Mouse (Mus musculus) MEL (cell line): ENCODE results near the gene AU018091.

Experiments used
- CTCF ChIP-seq, 3 experiments: IDR thresholded peaks in 2 of 3; conservative IDR thresholded peaks in 1 of 3; 2 replicates each; pipeline ENCODE4 v1.5.1; 2011 to 2012; ENCODE audit warnings: low read length in 3 of 3, low read depth in 2 of 3, mild to moderate bottlenecking in 2 of 3, improper control_type of control experiment in 1 of 3, inconsistent platforms in 1 of 3, mixed read lengths in 1 of 3, moderate library complexity in 1 of 3; ENCODE audit not compliant: control insufficient read depth in 1 of 3, insufficient read depth in 1 of 3, poor library complexity in 1 of 3, severe bottlenecking in 1 of 3
- E2F4 ChIP-seq: IDR thresholded peaks from 2 replicates; pipeline ENCODE4 v1.6.1; 2011; ENCODE audit warnings: low read depth, low read length, improper control_type of control experiment, borderline replicate concordance
- GABPA ChIP-seq: IDR thresholded peaks from 2 replicates; pipeline ENCODE4 v1.6.1; 2012; ENCODE audit warnings: low read depth, mild to moderate bottlenecking, inconsistent platforms, low read length, improper control_type of control experiment, moderate library complexity
- KAT2A ChIP-seq: conservative IDR thresholded peaks from 2 replicates; pipeline ENCODE4 v1.6.1; 2012; ENCODE audit warnings: low read depth, low read length, improper control_type of control experiment, inconsistent platforms
- MAX ChIP-seq: IDR thresholded peaks from 2 replicates; pipeline ENCODE4 v1.6.1; 2011; ENCODE audit warnings: low read length, improper control_type of control experiment
- MAZ ChIP-seq: IDR thresholded peaks from 2 replicates; pipeline ENCODE4 v1.6.1; 2012; ENCODE audit warnings: low read depth, mild to moderate bottlenecking, inconsistent platforms, low read length, improper control_type of control experiment
- MYC ChIP-seq: IDR thresholded peaks from 2 replicates; pipeline ENCODE4 v1.6.1; 2011; ENCODE audit warnings: low read depth, mild to moderate bottlenecking, low read length, improper control_type of control experiment, moderate library complexity
- USF2 ChIP-seq, 2 experiments: IDR thresholded peaks; 2 replicates each; pipeline ENCODE4 v1.6.1; 2011 to 2012; ENCODE audit warnings: improper control_type of control experiment in 2 of 2, low read length in 2 of 2, borderline replicate concordance in 1 of 2, inconsistent platforms in 1 of 2, low read depth in 1 of 2, mild to moderate bottlenecking in 1 of 2; ENCODE audit not compliant: insufficient read depth in 1 of 2
- ZNF384 ChIP-seq: IDR thresholded peaks from 2 replicates; pipeline ENCODE4 v1.6.1; 2012; ENCODE audit warnings: low read depth, mild to moderate bottlenecking, inconsistent platforms, low read length, improper control_type of control experiment

GRCm38 (mm10) chr7:3164991-3165390 lies 4.0 kb downstream of the AU018091 start:
- no peak for TF ChIP-seq CTCF (IDR thresholded peaks at IDR 0.05 in 2 of 3, conservative IDR thresholded peaks at IDR 0.05 in 1 of 3; ENCODE audit: control insufficient read depth in 1 of 3, insufficient read depth in 1 of 3, low read depth in 2 of 3, low read length in 3 of 3, poor library complexity in 1 of 3, severe bottlenecking in 1 of 3)
- no peak for TF ChIP-seq MAX
- TF ChIP-seq MAZ = no peak
- TF ChIP-seq ZNF384 = no peak
- no peak for TF ChIP-seq E2F4
- TF ChIP-seq USF2 (IDR thresholded peaks at IDR 0.05; ENCODE audit: borderline replicate concordance in 1 of 2, insufficient read depth in 1 of 2, low read depth in 1 of 2, low read length in 2 of 2) = no peak
- TF ChIP-seq KAT2A = no peak
- no peak for TF ChIP-seq MYC
- no peak for TF ChIP-seq GABPA
